Mouse (Mus musculus): Measurements from ENCODE around the gene Cfap298. TPM values are rescaled to one million over a fixed set of nuclear protein-coding genes. Genes with fewer than 3 reads are reported as not detected.
A peak's percentile ranks its signal among the peaks of the same experiment; 100 is the strongest.

Gene Cfap298
- polyA plus RNA-seq, 1 experiment from 2014 or later: 50.7 TPM

GRCm38 (mm10) chr16:90885351-90885750, 49.6 kb downstream of the Cfap298 start:
- Histone ChIP-seq H3K9me3 (ENCODE audit: control insufficient read depth, low read length) (no peaks in the 10 kb centered on the region), H3K4me2 (replicated peaks; ENCODE audit: low read depth, low read length) (no peak overlapping the region), H3K4me1 (ENCODE audit: control insufficient read depth, insufficient read depth, low read length) (0 out of 2 replicates have a peak, but pooled peaks cover 3% of the 10 kb centered on the region), H3K9ac (ENCODE audit: low read depth, low read length) (no peak overlapping the region), H3K4me3 (ENCODE audit: low read length) (no peak overlapping the region), H3K27me3 (ENCODE audit: control insufficient read depth, insufficient read depth, low read length) (no peaks in the 10 kb centered on the region), H3K36me3 (ENCODE audit: control insufficient read depth, insufficient read depth, low read length) (no peaks in the 10 kb centered on the region), H3K27ac (ENCODE audit: low read depth, low read length) (no peak overlapping the region)
- no peak for ATAC-seq (ENCODE audit: low FRiP score, low TSS enrichment)
- 63% methylated on average over 2 of the region's 2 CpGs for WGBS

- peak; percentile 52; the same call in 1 of the 2 replicates for ATAC-seq (ENCODE audit: low FRiP score, low TSS enrichment)
- no peak overlapping the region; the same call in 1 of the 2 replicates for H3K27ac ChIP-seq (ENCODE audit: low read depth, low read length)
- 0 out of 2 replicates have a peak, but pooled peaks cover 3% of the 10 kb centered on the region for H3K4me1 ChIP-seq (ENCODE audit: control insufficient read depth, insufficient read depth, low read length)
- 53% methylated on average over 8 of the region's 8 CpGs for whole genome bisulfite sequencing
- H3K4me3 ChIP-seq (ENCODE audit: low read length): no peak overlapping the region
- no peak overlapping the region for H3K4me2 ChIP-seq (replicated peaks; ENCODE audit: low read depth, low read length)
- no peaks in the 10 kb centered on the region for H3K27me3 ChIP-seq (ENCODE audit: control insufficient read depth, insufficient read depth, low read length)
- H3K36me3 ChIP-seq (ENCODE audit: control insufficient read depth, insufficient read depth, low read length): no peaks in the 10 kb centered on the region
- H3K9me3 ChIP-seq (ENCODE audit: control insufficient read depth, low read length): no peaks in the 10 kb centered on the region
- H3K9ac ChIP-seq (ENCODE audit: low read depth, low read length): no peak overlapping the region
Measured at GRCm38 (mm10) chr16:90882501-90882977, 52.4 kb downstream of the Cfap298 start.

GRCm38 (mm10) chr16:90878135-90878860, 56.6 kb downstream of the Cfap298 start:
- H3K9ac ChIP-seq (ENCODE audit: low read depth, low read length): no peak overlapping the region
- 0 out of 2 replicates have a peak, but pooled peaks cover 3% of the 10 kb centered on the region for H3K4me1 ChIP-seq (ENCODE audit: control insufficient read depth, insufficient read depth, low read length)
- no peak overlapping the region for H3K4me2 ChIP-seq (replicated peaks; ENCODE audit: low read depth, low read length)
- H3K27ac ChIP-seq (ENCODE audit: low read depth, low read length): no peak overlapping the region
- H3K36me3 ChIP-seq (ENCODE audit: control insufficient read depth, insufficient read depth, low read length): no peaks in the 10 kb centered on the region
- WGBS: 88% methylated on average over 3 of the region's 3 CpGs
- H3K9me3 ChIP-seq (ENCODE audit: control insufficient read depth, low read length): no peaks in the 10 kb centered on the region
- no peaks in the 10 kb centered on the region for H3K27me3 ChIP-seq (ENCODE audit: control insufficient read depth, insufficient read depth, low read length)
- H3K4me3 ChIP-seq (ENCODE audit: low read length): no peak overlapping the region
- ATAC-seq (ENCODE audit: low FRiP score, low TSS enrichment): no peak

Small RNA genes within 50 kb of the gene (microRNA-seq; reads per million reads assigned to microRNA genes)
- not detected for gene Gm22933

Other genes with a start within 250 kb of the Cfap298 start
- gene Mis18a, start 207.7 kb downstream of the Cfap298 start, polyA plus RNA-seq (2014; fragmentation: Nextera tagmentation; extraction: Ambion mirVana): 72.5 and 93.7 TPM in 2 replicates
- not detected in 2 replicates for gene Mrap, start 196.9 kb downstream of the Cfap298 start, polyA plus RNA-seq (2014; fragmentation: Nextera tagmentation; extraction: Ambion mirVana)
- 10.5 and 13.5 TPM in 2 replicates for gene Urb1, start 124.7 kb downstream of the Cfap298 start, polyA plus RNA-seq (2014; fragmentation: Nextera tagmentation; extraction: Ambion mirVana)
- 0.20 and 0.51 TPM in 2 replicates for gene Eva1c, start 108.4 kb downstream of the Cfap298 start, polyA plus RNA-seq (2014; fragmentation: Nextera tagmentation; extraction: Ambion mirVana)
- gene Synj1, start 76.2 kb upstream of the Cfap298 start, polyA plus RNA-seq (2014; fragmentation: Nextera tagmentation; extraction: Ambion mirVana): 10.8 and 15.5 TPM in 2 replicates
- 46.9 and 75.6 TPM in 2 replicates for gene Paxbp1, start 109.4 kb upstream of the Cfap298 start, polyA plus RNA-seq (2014; fragmentation: Nextera tagmentation; extraction: Ambion mirVana)
- 0.50 TPM in 1 of 2 replicates, not detected in the other for gene 4932438H23Rik, start 160.0 kb upstream of the Cfap298 start, polyA plus RNA-seq (2014; fragmentation: Nextera tagmentation; extraction: Ambion mirVana)